Mouse (Mus musculus) adrenal gland, adult 8-10 months (tissue): ENCODE results near the gene 1110017D15Rik. TPM values are rescaled to one million over a fixed set of nuclear protein-coding genes. Genes with fewer than 3 reads are reported as not detected.

Source experiments
- DNase-seq: peaks from one replicate; pipeline ENCODE4 v3.0.0; 2022
- total RNA-seq, 4 experiments: library from RNA; stranded (reverse); gene quantifications; 2 replicates each; pipeline ENCODE4 v1.2.4; 2022

Gene 1110017D15Rik
- total RNA-seq, 4 experiments from 2014 or later: 0.38 to 0.68 TPM; not detected in 2

GRCm38 (mm10) chr4:41513309-41513708, 3.8 kb downstream of the 1110017D15Rik start:
- DNase-seq: no peak

- no peak for DNase-seq
Observed at GRCm38 (mm10) chr4:41507998-41508397, 9.1 kb downstream of the 1110017D15Rik start.

GRCm38 (mm10) chr4:41507326-41507924, 9.7 kb downstream of the 1110017D15Rik start:
- DNase-seq: no peak

GRCm38 (mm10) chr4:41506906-41507305, 10.2 kb downstream of the 1110017D15Rik start:
- peak; percentile 83 for DNase-seq

- DNase-seq: peak; percentile 61
Observed at GRCm38 (mm10) chr4:41506156-41506555, 11.0 kb downstream of the 1110017D15Rik start.

- DNase-seq: no peak
Observed at GRCm38 (mm10) chr4:41505131-41505551, 12.0 kb downstream of the 1110017D15Rik start.

GRCm38 (mm10) chr4:41504325-41504724, 12.8 kb downstream of the 1110017D15Rik start:
- no peak for DNase-seq

GRCm38 (mm10) chr4:41502986-41503412, 14.1 kb downstream of the 1110017D15Rik start, which contains the start of gene AI464131:
TSS of gene AI464131 (minus strand) at chr4:41503076.
- peak; percentile 98 for DNase-seq

GRCm38 (mm10) chr4:41502171-41502940, 14.8 kb downstream of the 1110017D15Rik start:
- DNase-seq: no peak

- no peak for DNase-seq
Observed at GRCm38 (mm10) chr4:41500787-41501186, 16.3 kb downstream of the 1110017D15Rik start.

GRCm38 (mm10) chr4:41499619-41500018, 17.5 kb downstream of the 1110017D15Rik start:
- no peak for DNase-seq

- DNase-seq: no peak
Observed at GRCm38 (mm10) chr4:41498921-41499391, 18.2 kb downstream of the 1110017D15Rik start.

GRCm38 (mm10) chr4:41497995-41498845, 18.9 kb downstream of the 1110017D15Rik start:
- DNase-seq: no peak

- no peak for DNase-seq
Observed at GRCm38 (mm10) chr4:41497579-41497978, 19.6 kb downstream of the 1110017D15Rik start.

GRCm38 (mm10) chr4:41497046-41497445, 20.1 kb downstream of the 1110017D15Rik start:
- no peak for DNase-seq

- DNase-seq: no peak
Observed at GRCm38 (mm10) chr4:41495850-41496249, 21.3 kb downstream of the 1110017D15Rik start.

- no peak for DNase-seq
Observed at GRCm38 (mm10) chr4:41495076-41495475, 22.1 kb downstream of the 1110017D15Rik start.

GRCm38 (mm10) chr4:41494378-41494777, 22.8 kb downstream of the 1110017D15Rik start:
- DNase-seq: no peak

GRCm38 (mm10) chr4:41493464-41494116, 23.5 kb downstream of the 1110017D15Rik start:
- DNase-seq: peak; percentile 50

GRCm38 (mm10) chr4:41492951-41493350, 24.2 kb downstream of the 1110017D15Rik start:
- no peak for DNase-seq

- DNase-seq: peak; percentile 40
Observed at GRCm38 (mm10) chr4:41481601-41482017, 35.5 kb downstream of the 1110017D15Rik start.

GRCm38 (mm10) chr4:41480254-41480653, 36.9 kb downstream of the 1110017D15Rik start:
- no peak for DNase-seq
